Mouse (Mus musculus) C2C12 (cell line): ENCODE results near the gene Tmem39a.

Experiments
- CEBPB ChIP-seq: IDR thresholded peaks from one replicate; pipeline ENCODE4 v1.6.1; 2011; ENCODE audit warnings: low read depth, mild to moderate bottlenecking, control low read depth, moderate library complexity
- CTCF ChIP-seq: IDR thresholded peaks from one replicate; pipeline ENCODE4 v1.5.1; 2011; ENCODE audit not compliant: control insufficient read depth, insufficient read depth, insufficient read length
- MAX ChIP-seq: IDR thresholded peaks from one replicate; pipeline ENCODE4 v1.6.1; 2011; ENCODE audit warnings: mild to moderate bottlenecking, control low read depth
- USF1 ChIP-seq: IDR thresholded peaks from one replicate; pipeline ENCODE4 v1.6.1; 2011; ENCODE audit warnings: low read depth, mild to moderate bottlenecking, control low read depth, moderate library complexity

- TF ChIP-seq CTCF (no peak), USF1 (no peak), MAX (no peak), CEBPB (no peak)
These were observed 19.6 kb upstream of the Tmem39a start for GRCm38 (mm10) chr16:38538716-38539380.
